Mouse (Mus musculus): Measurements from ENCODE around the gene Nfkbie.

DNA sequence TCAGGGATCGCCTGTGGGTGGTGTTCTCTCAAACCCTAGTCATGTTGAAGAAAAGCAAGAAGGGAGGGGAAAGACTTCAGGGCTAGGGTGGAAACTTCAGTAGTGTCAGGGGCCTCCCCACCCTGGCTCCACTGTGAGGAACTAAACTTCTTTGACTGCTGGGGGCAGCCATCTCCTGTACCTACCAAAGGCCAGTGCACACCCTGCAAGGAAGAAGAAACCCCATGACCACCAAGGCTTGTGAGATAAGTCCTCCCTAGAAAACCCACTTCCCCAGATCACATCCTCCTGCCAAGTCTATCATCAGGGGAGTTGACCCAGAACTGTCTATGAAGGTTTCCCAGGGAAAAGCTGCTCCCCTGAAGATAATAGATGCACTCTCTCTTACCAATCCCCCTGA, 1.1 kb upstream of the Nfkbie start:
- TF ChIP-seq CTCF (IDR thresholded peaks at IDR 0.05; ENCODE audit: extremely low read depth, insufficient read depth, low read length) (no peak), POLR2A (IDR thresholded peaks at IDR 0.05; ENCODE audit: extremely low read depth, insufficient read depth, low read length) (no peak)

All from cortical plate, adult 2 months (tissue).